Mouse (Mus musculus) gastrocnemius, adult 2 months (tissue): ENCODE results near the gene Macrod2. TPM values are rescaled to one million over a fixed set of nuclear protein-coding genes. Genes with fewer than 3 reads are reported as not detected.

Source experiments
- DNase-seq: peaks from one replicate; pipeline ENCODE4 v3.0.0; 2022
- H3K27ac ChIP-seq: fragments of 200-600 bp; 2 replicates; pipeline ENCODE4 v1.8.1; 2022; ENCODE audit warnings: mild to moderate bottlenecking
- H3K4me3 ChIP-seq: fragments of 200-600 bp; 2 replicates; pipeline ENCODE4 v1.8.1; 2022; ENCODE audit warnings: mild to moderate bottlenecking, moderate library complexity
- CTCF ChIP-seq: fragments of 200-600 bp; IDR thresholded peaks from 2 replicates; pipeline ENCODE4 v1.8.1; 2022; ENCODE audit warnings: antibody characterized with exemption, mild to moderate bottlenecking, moderate library complexity
- intact Hi-C: fragments of 180-260 bp; cut with DNase I; formaldehyde crosslinking; loops from one replicate; pipeline ENCODE4 v1.15.1; 2025
- total RNA-seq, 2 experiments: library from RNA; stranded (reverse); gene quantifications; 2 replicates each; pipeline ENCODE4 v1.2.3; 2021

The Macrod2 gene
- total RNA-seq, 2 experiments from 2014 or later, result 16.4 to 19.3 TPM

DNA sequence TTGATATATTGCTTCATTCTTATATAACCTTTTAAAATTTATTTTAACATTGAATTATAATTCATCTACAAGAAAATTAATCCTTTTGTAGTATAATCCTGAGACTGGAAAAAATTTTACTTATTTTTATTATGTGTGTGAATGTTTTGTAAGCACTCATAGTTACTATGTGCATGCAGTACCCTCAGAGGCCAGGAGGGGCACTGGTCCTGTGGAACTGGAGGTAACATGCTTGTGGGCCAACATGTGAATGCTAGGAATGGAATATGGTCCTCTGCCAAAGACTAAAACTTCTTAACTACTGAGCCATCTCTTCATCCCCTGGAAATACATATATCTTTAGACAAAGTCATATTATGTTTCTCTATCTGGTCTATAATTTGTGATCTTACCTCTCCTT, 531.8 kb downstream of the Macrod2 start:
- H3K4me3 ChIP-seq, result no peak overlapping the region
- no peak for DNase-seq
- intact Hi-C loops, result no loop called here
- TF ChIP-seq CTCF, result peak; percentile 37
- H3K27ac ChIP-seq, result no peak overlapping the region

DNA sequence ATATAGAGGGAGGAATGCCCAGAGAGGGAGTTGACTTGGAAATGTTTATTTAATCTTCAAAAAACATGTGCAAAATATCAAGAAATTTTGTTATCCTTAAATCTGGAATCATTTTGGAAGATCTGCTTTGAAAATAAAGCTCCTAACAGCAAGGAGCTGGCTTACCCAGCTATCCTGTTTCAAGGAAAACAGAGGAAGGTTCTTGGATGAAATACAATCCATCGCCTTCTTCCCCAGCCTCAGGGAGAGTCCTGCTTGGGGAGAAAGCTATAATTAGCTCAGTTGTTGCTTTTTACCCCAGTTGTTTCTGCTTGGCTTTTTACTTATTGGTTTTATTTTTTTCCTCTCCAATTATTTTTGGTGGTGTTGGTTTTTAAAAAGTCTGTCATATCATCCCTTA, 539.4 kb downstream of the Macrod2 start:
- TF ChIP-seq CTCF, result no peak
- Histone ChIP-seq H3K4me3 (no peak overlapping the region), H3K27ac (no peak overlapping the region)
- intact Hi-C loops, result no loop called here
- DNase-seq, result no peak

DNA sequence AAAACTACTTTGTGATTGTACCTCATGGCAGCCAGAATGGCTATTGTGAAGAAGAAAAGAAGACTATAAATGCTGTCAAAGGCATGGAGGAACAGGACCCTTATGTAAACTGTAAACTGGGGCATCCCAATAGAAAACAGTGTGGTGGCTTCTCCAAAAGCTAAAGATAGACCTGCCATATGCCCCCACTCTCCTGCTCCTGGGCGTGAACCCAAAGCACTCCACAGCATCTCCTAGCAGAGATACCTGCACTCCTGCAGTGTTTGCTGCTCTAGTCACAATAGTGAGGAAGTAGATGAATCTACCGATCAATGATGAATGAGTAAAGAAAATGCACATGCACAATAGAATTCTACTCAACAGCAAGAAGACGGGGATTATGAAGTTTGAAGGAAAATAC, 554.4 kb downstream of the Macrod2 start:
- Histone ChIP-seq H3K4me3 (no peak overlapping the region), H3K27ac (no peak overlapping the region)
- DNase-seq, result no peak
- intact Hi-C loops, result no loop called here
- TF ChIP-seq CTCF, result no peak

DNA sequence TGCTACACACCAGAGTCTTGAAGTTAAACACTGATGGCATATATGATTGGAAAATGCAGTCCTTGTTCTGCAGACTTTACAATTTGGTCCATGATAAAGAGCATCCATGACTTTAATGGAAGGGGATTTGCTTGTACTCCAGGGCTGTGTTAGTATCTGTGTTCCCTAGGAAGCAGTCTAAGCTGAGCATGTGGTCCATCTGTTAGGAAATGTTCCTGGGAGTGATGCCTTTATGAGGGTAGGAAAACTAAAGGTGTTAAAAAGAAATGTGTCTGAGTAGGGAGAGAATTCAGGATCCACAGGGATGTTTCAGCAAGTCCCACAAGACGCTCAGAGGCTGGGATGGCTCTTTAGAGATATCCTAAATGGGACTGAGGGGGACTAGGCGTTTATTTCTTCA, 564.1 kb downstream of the Macrod2 start:
- H3K27ac ChIP-seq, result no peak overlapping the region
- no peak for TF ChIP-seq CTCF
- no peak for DNase-seq
- intact Hi-C loops, result no loop called here
- no peak overlapping the region for H3K4me3 ChIP-seq

DNA sequence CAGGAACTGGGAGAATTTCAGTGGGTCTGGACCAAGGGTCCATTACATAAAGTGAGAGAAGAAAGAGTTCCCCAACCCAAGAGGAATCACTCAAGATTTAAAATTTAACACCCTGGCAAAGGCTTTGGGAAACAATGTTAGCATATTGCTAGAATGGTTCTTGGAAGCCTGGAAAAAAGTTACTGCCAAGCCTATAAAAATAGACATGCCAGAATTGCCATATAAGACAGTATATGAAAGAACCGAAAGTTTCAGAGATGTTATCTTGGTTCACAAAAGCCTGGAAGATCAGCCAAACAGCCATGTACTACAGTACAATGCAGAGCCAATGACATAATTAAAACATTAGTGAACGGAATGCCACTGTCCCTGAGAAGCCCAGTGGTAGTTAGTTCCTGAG, 575.1 kb downstream of the Macrod2 start:
- no peak overlapping the region for H3K27ac ChIP-seq
- intact Hi-C loops, result no loop called here
- TF ChIP-seq CTCF, result no peak
- H3K4me3 ChIP-seq, result no peak overlapping the region
- DNase-seq, result no peak

DNA sequence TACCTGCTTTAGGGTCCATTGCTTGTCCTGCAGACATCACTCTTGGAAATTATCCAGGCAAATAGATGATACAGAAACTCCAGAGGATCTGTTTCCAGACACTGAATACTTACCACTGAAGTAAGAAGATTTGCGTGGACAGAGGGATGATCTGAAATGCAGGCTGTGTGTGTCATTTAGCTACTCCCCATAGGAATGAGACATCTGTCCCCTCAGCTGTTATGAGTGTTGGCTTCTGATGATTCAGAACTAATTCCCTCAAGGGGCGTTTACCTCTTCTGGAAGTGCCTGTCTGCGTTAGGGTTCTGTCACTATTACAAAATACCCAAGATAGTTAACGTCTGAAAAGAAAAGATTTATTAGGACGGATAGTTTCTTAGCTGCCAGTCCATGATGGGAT, 576.7 kb downstream of the Macrod2 start:
- DNase-seq, result no peak
- intact Hi-C loops, result no loop called here
- H3K27ac ChIP-seq, result no peak overlapping the region
- no peak overlapping the region for H3K4me3 ChIP-seq
- TF ChIP-seq CTCF, result no peak

DNA sequence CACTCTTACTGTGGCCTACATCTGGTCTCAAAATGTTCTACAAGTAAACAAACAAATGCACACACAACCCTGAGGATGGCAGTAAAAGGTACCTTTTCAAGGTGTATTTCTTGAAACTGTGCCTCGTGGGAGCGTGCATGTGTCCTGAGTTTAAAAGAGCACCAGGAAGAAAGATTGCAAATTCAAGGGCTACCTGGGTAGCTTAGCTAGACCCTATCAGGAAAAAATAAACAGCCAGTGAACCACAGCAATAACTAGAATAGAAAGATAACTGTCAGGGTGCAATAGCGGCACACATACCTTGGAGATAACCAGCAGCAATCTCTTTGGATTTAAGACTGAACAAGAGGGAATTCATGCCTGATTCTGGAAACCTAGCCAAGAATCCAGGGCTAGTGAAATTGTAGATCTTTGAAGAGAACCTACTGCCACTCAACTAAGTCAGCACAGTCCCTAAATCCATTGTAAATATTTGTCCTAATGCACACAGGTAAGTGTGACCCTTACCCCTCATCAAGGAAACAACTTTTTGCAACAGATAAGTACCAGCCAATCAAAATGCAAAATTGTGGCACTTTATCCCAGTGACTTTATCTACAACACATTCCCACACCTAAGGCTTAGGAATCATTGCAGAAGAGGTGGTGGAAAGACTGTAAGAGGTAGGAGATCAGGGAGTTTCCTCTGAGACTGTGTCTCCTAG, 590.7 kb downstream of the Macrod2 start:
- Histone ChIP-seq H3K4me3 (no peak overlapping the region), H3K27ac (no peak overlapping the region)
- intact Hi-C loops, result no loop called here
- DNase-seq, result no peak
- no peak for TF ChIP-seq CTCF

DNA sequence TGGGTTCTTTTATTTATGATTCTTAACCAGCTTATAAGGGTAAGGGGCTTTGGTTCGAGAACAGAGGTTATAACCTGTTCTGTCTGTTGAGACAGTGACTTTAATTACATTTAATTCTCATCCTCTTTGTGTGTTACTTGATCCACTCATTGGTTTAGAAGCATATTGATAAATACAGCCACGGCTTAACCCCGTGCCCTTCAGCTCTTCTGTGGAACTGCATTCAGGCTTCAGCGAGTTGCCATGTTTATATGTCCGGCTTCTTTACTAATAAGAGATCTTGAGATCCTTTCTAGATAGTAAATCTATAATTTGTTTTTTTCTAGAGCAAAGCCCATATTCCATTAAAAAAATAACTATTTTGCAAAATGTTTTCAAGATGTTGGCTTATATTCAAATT, 608.7 kb downstream of the Macrod2 start:
- no peak for DNase-seq
- intact Hi-C loops, result no loop called here
- no peak for TF ChIP-seq CTCF
- H3K27ac ChIP-seq, result no peak overlapping the region
- H3K4me3 ChIP-seq, result no peak overlapping the region

DNA sequence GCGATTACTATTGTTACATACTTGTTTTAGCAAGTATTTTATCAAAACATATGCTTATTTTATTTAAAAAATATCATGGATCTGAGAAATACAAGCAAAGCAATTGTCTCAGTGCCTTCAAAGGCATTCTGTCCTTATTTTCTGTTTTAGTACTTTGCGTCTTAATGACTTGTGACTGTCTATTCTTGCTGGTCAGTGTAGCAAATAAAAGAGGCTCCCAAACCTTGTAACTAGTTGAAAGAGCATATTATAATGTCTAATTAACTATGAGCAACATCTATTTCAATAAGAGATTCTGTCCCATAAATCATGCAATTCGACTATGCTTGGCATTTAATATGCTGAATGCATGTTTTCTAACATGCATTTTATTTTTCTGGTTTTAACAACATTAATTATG, 609.2 kb downstream of the Macrod2 start:
- intact Hi-C loops, result no loop called here
- DNase-seq, result no peak
- H3K27ac ChIP-seq, result no peak overlapping the region
- H3K4me3 ChIP-seq, result no peak overlapping the region
- no peak for TF ChIP-seq CTCF

DNA sequence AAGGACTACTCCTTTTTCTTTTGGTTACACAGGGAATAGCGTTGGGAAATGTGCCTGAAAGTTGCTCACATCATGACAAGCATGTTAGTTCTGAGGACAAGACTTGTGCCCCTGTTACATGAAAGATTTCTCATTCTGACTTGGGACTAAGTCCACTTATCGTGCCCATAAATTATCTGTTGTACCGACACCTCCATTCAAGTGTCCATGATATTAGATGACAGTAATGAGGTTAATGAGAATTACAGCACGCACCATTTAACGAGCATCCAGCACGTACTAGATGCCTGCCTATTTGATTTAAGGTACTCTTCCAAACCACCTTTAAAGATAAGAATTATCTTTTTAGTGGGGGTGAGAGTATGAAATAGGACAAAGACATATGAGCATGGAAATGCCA, 610.5 kb downstream of the Macrod2 start:
- intact Hi-C loops, result no loop called here
- Histone ChIP-seq H3K4me3 (no peak overlapping the region), H3K27ac (no peak overlapping the region)
- no peak for DNase-seq
- TF ChIP-seq CTCF, result no peak

DNA sequence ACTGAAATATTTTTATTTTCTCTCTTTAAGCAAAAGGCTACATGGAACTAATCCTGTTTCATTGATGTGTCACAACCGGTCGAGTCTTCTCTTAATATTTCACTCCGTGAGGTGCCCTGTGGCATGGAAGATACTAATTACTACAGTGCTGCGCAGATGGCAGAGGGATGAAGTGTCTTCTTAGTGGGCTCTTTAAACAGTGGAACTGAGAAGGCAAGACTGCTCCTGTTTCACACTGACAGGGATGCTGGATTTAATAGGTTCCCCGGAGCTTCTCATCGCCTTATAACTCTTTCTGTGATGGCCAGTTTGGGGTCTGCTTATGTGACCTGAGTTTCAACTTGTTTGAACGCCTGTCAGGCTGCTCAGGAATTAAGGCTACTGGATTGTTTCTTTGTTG, 612.6 kb downstream of the Macrod2 start:
- TF ChIP-seq CTCF, result no peak

DNA sequence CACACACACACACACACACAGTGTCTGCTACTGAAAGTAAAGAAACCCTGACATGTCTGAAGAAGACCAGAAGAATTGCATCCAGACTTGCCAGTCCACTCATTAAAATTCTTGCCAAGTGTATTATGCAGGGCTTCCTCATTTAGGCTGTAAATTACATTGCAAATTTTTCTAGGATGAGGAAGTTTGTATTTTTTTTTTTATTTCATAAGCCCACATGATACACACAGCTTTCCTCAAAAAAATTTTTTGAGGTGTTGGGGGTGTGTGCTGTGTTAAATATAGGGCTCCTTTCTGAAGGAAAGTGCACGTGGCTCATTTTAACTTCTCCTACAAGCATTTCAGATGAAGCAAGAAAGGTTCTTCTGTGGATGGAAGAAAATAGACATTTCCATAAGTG, 613.3 kb downstream of the Macrod2 start:
- no peak for DNase-seq
- intact Hi-C loops, result no loop called here
- no peak overlapping the region for H3K27ac ChIP-seq

More for the DNA sequence above, 612.6 kb downstream of the Macrod2 start:
- DNase-seq, result no peak
- intact Hi-C loops, result no loop called here
- no peak overlapping the region for H3K27ac ChIP-seq
- H3K4me3 ChIP-seq, result no peak overlapping the region

DNA sequence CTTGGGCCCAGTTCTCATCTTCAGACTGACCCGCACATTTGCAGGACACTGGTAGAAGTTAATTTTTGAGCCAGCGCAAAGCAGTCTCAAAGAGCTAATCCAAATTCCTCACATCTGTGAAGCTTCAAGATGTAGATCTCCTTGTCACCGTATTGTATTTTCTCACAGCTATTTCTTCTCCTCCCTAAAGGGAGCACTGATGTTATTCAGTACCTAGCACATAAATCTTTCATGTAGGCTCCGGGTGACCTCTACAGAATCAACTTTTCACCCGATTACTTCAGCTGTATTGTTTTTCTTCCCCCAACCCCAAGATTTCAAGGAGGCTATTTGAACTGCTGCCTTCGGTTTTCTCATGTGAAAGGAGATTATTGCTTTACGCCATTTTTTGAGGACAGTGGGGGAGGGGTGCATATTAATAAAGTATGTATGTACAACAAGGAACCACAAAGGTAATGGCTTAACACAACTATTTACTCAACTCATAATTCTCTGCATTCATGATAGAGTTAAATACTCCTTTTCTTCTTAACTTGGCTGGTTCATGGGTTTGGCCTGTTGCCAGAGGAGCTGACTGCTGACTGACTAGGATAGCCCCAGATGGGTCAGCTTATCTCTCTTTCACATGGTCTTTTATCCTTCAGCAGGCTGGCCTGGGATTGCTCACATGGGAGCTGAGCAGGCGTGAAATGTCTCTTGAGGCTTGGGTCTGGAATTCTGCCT, 618.5 kb downstream of the Macrod2 start:
- intact Hi-C loops, result no loop called here
- H3K27ac ChIP-seq, result no peak overlapping the region
- no peak for TF ChIP-seq CTCF
- DNase-seq, result peak; percentile 41
- H3K4me3 ChIP-seq, result no peak overlapping the region

More for the DNA sequence above, 613.3 kb downstream of the Macrod2 start:
- H3K4me3 ChIP-seq, result no peak overlapping the region
- no peak for TF ChIP-seq CTCF

DNA sequence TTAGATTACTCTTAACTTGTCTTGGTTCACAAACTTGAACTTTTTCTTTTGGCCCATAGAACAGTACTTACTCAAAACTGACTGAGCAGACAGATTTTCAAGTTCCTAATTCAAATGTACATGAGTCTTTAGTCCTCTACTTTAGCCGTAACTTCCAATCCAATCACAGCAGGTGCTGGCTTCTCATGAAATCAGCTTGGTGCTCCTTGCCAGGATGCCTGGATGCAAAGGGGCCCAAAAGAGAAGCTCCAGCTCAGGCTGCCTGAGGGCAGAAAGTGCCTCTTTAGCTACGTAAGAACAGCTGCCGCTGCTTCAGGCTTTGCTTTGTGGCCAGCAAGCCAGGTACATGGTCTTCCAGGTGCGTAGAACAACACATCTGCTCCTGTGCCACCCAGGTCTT, 627.9 kb downstream of the Macrod2 start:
- Histone ChIP-seq H3K4me3 (no peak overlapping the region), H3K27ac (no peak overlapping the region)
- intact Hi-C loops, result no loop called here
- DNase-seq, result no peak
- TF ChIP-seq CTCF, result no peak
